Mouse (Mus musculus) adrenal gland, postnatal 4 days (tissue): ENCODE measurements around the gene Cd163. TPM values are rescaled to one million over a fixed set of nuclear protein-coding genes. Genes with fewer than 3 reads are reported as not detected.
A peak's percentile ranks its signal among the peaks of the same experiment; 100 is the strongest.
"Not testable (repeated sequence)": the region's sequence is repeated elsewhere in the genome, so short reads cannot be mapped to it uniquely, and the experiment has no call there.

Experiments
- DNase-seq, 2 experiments: peaks; one replicate each; pipeline ENCODE4 v3.0.0; 2021 to 2022; ENCODE audit warnings: low spot score in 2 of 2, mixed read lengths in 2 of 2
- long read RNA-seq, 2 experiments: library from polyadenylated mRNA; stranded (forward); transcript quantifications; one replicate each; pipeline ENCODE4 v2.0.0; 2021
- total RNA-seq, 2 experiments: library from RNA; stranded (reverse); gene quantifications; 2 replicates each; pipeline ENCODE4 v1.2.3; 2021

Cd163 gene
- 10 to 100 TPM; 19.5 to 20.2 TPM for total RNA-seq
- long read RNA-seq, experiment 1, full-length matches to known transcripts: 9 of 10 reads
- long read RNA-seq, experiment 1, partial matches to known transcripts: 0 of 10 reads
- long read RNA-seq, experiment 1, other reads (novel, unspliced or antisense): 1 of 10 reads
- long read RNA-seq, experiment 2, full-length matches to known transcripts: 16 of 32 reads
- long read RNA-seq, experiment 2, partial matches to known transcripts: 7 of 32 reads
- long read RNA-seq, experiment 2, other reads (novel, unspliced or antisense): 9 of 32 reads

DNA sequence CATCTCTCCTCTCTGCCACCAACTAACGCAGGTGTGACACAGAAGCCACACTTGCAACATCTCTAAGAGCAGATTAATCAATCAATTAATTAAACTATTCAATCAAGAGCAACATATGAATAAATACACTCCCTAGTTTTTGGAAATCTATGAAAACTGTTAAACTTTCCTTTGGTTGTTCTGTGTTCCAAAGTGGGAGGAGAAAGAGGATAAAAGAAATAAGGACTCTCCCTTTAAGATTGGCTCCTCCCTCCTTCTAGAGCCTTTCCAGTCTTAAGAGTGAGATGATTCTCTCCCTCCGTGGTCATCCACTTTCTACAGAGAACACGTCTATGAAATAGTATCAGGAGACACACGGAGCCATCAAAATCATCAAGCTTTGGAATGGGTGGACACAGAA is at the start of gene Cd163:
TSS of gene Cd163 (plus strand) at position 301 of the 400 bp plus-strand sequence.
- DNase-seq: no peak

DNA sequence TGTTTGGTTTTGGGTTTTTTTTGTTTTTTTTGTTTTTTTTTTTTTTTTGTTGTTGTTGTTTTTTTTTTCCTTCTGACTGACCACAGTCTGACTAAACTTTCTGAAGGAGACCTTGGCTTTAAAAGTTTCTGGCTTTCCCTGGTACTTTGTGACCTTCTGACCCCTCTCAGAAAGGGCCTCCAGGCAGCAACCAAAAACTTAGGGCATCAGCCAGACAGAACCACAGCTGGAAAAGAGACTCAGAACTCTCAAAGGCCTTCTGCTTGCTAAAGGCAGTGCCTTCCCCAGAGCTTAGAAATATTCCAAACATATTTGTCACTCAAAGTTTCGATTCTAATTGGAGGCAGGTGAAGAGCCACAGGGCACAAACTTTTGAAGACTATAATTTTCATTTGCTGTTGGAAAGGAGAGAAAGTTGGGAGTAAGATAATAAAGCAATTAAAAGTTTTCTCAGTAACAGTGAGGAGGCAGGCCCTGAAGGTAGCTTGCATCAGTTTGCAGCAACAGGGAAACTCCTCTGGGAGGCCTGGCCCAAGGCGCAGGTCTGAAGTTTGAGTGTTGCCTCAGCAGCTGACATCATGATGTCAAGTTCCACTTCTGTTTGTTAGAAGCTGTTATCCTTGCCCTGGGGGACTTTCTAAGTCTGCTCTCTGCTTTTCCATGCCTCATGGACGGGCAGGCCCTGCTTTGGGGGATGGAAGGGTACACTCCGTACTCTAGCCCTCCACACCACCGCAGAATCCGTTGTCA is 48.6 kb upstream of the Cd163 start:
- no peak for DNase-seq

DNA sequence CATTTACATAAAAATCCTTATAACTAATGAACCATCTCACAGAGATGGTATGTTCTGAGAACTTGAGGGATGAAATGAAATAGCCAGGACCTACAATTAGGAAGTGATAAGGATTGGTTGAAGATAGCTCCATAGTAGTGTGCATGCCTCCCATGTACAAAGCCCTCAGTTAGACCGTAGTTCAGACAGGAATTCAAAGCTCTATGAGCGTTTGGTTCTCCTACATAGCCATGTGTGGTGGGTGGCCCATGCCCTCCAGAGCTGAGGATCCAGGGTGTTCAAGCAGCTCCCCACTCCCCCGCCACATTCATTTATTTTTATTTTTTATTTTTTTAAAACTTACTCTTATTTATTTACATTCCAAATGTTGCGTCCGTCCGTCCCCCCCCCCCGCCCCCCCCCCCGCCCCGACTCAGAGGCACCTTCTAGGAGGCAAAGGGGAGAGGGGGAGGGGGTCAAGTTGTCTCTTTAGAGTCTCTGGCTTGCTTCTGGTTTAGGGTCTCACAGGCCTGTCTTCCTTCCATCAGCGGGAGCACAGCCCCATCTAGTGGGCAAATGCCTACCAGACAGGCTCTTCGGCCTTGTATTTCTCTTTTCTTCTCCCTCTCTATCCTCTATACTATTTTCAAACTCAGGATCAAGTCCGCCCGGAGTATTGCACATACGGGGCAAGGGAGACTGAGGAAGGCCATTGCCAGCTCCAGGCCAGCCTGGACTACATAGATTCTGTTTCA is 44.1 kb upstream of the Cd163 start:
- peak; percentile 19 to 21 for DNase-seq

GRCm38 (mm10) chr6:124262696-124263095 is 41.8 kb upstream of the Cd163 start:
- peak; percentile 34 to 36 for DNase-seq

DNA sequence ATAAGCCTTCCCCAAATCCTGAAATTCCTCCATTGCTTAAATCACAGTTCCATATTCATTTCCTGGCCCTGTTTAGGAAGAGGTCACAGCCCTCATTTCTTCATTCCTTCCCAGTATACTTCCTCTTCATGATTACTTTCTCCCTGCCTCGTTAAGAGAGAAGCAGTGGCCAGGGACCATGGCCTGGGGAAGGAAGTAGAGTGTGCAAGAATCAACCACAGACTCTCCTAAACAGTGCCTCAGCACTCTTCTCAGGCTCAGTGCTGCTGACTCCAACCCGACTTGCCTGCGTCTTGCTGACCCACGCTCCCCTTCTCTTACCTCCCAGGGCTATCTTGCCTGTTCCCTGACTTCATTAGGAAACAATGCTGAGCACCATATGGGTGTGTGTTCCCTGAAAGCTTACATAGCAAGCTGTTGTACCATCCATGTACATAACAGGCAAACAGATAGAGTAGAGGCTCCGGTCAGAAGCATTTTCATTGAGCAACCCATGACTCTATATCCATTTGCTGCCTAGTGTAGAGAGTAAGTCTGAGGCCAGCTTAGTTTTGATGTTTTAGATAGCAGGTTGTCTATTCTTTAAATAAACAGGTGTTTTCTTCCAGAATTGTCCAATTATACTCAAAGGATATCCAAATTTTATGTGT is 31.1 kb upstream of the Cd163 start:
- no peak for DNase-seq

DNA sequence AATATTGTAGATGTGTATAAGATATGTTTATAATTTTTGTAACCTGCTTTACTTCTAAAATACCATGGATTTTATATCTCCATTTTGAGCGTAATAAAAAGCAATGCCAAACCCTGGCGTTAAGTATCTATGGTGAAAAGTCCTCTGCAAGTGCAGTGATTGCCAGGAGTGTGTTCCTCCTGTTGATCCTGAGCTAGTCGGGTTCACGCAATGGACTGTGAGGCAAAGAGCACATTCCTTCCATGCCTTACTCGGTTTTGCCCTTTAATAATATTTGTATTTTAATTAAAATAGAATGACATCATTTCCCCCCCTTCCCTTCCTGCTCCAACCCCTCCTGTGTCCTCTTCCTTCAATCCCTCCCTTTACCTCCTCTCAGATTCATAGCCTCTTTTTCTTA is 26.8 kb upstream of the Cd163 start:
- DNase-seq: no peak

DNA sequence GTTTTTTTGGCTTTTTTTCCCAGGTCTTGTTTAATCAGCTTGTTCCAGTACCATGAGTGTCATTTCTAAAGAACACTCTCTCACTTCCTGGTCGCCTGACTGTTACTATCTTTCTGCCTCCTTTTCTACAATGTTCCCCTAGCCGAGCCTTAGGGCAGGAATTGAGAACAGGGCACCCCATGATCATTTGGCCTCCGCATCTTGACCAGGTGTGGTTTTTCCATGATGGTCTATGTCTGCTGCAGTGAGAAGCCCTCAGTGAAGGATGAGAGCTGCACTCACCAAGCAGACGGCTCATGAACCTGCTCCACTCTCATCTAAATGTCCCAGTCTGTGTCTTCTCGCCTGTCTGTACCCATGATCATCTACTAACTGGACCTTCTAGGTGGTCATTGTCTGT is 26.2 kb upstream of the Cd163 start:
- DNase-seq: no peak

GRCm38 (mm10) chr6:124282731-124283130 is 21.7 kb upstream of the Cd163 start:
- DNase-seq: no peak

DNA sequence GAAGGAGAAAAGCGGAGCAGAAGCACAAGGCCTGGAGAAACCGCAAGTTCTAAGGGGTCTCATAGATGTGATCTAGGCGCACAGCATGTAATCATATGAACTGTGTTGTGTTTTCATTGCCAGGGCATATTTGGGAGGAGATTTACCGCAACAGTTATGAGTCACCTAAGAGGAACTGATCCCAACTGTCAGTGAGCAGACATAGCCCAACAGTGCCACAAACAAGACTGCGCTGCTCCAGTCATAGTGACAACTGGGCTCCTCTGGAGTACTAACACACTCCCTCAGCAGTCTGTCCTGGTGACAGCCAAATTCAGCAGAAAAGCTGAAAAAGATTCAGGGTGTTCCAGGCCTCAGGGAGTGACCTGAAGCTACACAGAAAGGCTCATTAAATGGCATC is 7.1 kb upstream of the Cd163 start:
- DNase-seq: not testable (repeated sequence)

DNA sequence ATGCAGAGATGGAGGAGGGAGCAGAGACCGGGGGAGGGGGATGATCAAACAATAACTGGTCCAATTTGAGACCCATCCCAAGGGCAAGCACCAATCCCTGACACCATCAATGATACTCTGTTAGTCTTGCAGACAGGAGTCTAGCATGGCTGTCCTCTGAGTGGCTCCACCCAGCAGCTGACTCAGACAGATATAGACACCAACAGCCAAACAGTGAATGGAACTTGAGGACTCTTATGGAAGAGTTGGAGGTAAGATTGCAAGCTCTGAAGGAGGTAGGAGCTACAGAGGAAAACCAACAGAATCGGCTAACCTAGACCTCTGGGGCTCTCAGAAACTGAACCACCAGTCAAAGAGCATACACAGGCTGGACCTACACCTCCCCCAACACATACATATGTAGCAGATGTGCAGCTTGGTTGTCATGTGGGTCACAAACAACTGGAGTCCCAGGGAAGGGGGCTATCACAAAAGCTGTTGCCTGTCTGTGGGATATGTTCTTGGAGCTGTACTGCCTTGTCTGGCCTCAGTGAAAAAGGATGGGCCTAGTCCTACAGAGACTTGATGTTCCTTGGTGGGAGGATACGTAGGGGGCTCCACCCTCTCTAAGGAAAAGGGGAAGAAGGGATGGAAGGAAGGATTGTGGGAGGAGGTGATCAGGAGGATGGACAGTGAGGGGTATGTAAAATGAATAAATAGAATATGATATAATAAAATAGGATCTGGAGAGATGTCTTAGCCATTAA is 2.8 kb upstream of the Cd163 start:
- DNase-seq: no peak

- DNase-seq: no peak
These were observed 4.5 kb downstream of the Cd163 start for GRCm38 (mm10) chr6:124308935-124309334.

GRCm38 (mm10) chr6:124312292-124312691 is 7.8 kb downstream of the Cd163 start:
- DNase-seq: no peak

GRCm38 (mm10) chr6:124320371-124320770 is 15.9 kb downstream of the Cd163 start:
- DNase-seq: no peak

GRCm38 (mm10) chr6:124321481-124322475 is 17.3 kb downstream of the Cd163 start:
- no peak for DNase-seq

- no peak for DNase-seq
These were observed 24.0 kb downstream of the Cd163 start for GRCm38 (mm10) chr6:124328394-124328991.

DNA sequence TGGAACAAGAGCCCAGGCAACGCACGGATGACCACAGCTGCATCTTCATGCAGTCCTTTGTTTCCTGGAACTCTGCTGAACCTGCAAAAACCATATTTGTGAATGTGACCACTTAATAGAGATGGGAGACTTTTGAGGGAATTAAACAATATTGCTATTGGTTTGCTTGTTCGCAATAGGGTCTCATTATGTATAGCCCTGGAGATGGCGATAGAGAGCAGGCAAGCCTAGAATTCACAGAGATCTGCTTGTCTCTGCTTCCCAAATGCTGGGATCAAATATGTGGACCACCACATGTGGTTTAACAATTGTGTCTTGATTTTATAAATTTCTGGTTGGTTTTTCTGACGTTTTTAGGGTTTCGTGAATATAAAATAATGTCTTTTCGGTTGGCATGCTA is 25.2 kb downstream of the Cd163 start:
- DNase-seq: no peak

GRCm38 (mm10) chr6:124345096-124345495 is 40.6 kb downstream of the Cd163 start:
- DNase-seq: no peak

DNA sequence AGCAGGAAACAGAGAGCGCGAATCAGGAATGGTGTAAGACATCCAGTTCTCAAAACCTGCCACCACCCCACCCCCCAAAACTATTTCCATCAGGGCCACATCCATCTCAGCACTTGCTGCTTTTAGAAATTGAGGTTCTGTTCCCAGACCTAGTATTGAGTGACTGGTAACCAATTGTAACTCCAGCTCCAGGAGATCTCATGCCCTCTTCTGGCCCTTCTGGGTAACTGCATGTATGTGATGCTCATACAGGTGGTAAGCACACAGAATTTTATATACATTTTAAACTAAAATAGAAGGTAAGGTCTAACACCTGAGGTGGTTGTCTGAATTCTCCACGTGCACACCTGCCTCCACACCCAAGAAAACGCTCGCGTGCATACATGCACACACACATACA is 42.2 kb downstream of the Cd163 start:
- DNase-seq: no peak

- DNase-seq: no peak
These were observed 48.8 kb downstream of the Cd163 start for GRCm38 (mm10) chr6:124353246-124353645.
